Comparison of ENCODE assay signal across 11 mouse cellular contexts in the genomic region with DNA sequence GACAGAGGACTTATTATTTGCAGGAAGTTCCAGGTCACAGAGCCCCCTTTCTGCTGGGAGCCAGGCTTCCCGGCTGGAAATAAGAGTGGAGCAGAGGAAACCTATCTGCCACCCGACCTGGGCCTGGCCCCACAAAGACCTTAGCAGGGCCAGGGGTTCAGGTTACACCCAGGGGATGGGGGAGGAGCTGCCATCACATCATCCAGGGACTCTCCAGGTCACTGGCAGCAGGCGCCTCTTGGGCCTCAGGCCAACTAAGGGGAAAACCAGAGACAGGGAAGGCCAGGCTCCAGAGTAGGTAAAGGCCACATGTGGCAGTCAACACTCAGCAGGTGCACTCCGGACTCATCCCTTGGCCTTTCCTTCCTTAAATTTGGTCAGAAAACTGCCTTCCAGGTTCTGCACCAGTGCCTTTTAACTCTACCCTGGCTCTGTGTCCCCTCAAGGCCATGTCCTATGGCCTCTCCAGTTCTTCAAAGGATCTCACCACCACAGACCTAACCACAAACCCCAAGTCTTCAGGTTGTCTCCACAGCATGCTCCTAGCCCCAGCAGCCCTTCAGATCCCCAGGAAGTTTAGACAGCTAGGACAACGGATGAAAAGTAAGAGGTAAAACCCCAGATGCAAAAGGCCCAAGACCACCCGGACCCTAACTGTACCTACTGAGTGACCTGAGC. TPM values are rescaled to one million over a fixed set of nuclear protein-coding genes. Genes with fewer than 3 reads are reported as not detected.
DNase-seq lines count a peak whose midpoint lies in the region; ATAC-seq and TF ChIP-seq lines count a peak whose summit lies in the region.
"Had no signal": no experiment of that assay in that cellular context is flagged by ENCODE, and none has a peak within 500 bp of the region (broad histone marks: within the 10 kb centered on the region; RNA-seq: fewer than 3 reads in every experiment).

No protein-coding gene starts in this region.

- 33% methylated on average over 6 of the region's 6 CpGs for WGBS in liver, embryonic 11.5 days
- WGBS in liver, postnatal 0 days (ENCODE audit: insufficient replicate concordance): 33% methylated on average over 6 of the region's 6 CpGs

- TF ChIP-seq EP300 in liver, postnatal 0 days (IDR thresholded peaks at IDR 0.05; ENCODE audit: low read depth): no peak

- peak overlapping the region; percentile 35 for H3K4me2 ChIP-seq in liver, embryonic 11.5 days
- H3K4me2 ChIP-seq in liver, postnatal 0 days (ENCODE audit: low read depth, low read length): peak overlapping the region; percentile 47
- H3K4me2 ChIP-seq: lung, embryonic 15.5 days had no signal

- H3K4me1 ChIP-seq in liver, embryonic 11.5 days (replicated peaks; ENCODE audit: control insufficient read depth, insufficient read depth, low read length): peaks cover 70% of the 10 kb centered on the region
- peaks cover 63% of the 10 kb centered on the region for H3K4me1 ChIP-seq in liver, postnatal 0 days (ENCODE audit: insufficient read depth)

- H3K27me3 ChIP-seq in liver, embryonic 11.5 days (replicated peaks; ENCODE audit: control insufficient read depth, insufficient read depth, low read length): no peaks in the 10 kb centered on the region
- H3K27me3 ChIP-seq in liver, postnatal 0 days (ENCODE audit: insufficient read depth, low read length): no peaks in the 10 kb centered on the region
- H3K27me3 ChIP-seq: lung, embryonic 15.5 days had no signal

- H3K4me3 ChIP-seq in liver, embryonic 11.5 days (ENCODE audit: low read depth, low read length): no peak overlapping the region
- peak overlapping the region; percentile 24 for H3K4me3 ChIP-seq in liver, postnatal 0 days (ENCODE audit: low read depth, low read length)
- H3K4me3 ChIP-seq: lung, embryonic 15.5 days had no signal

- peak overlapping the region; percentile 36; the same call in 1 of the 2 replicates for H3K27ac ChIP-seq in liver, embryonic 11.5 days (ENCODE audit: low read depth, low read length)
- peak overlapping the region; percentile 96 for H3K27ac ChIP-seq in liver, postnatal 0 days (ENCODE audit: low read depth)
- H3K27ac ChIP-seq: lung, embryonic 15.5 days had no signal

- ATAC-seq in liver, embryonic 11.5 days (replicated peaks; ENCODE audit: low FRiP score): no peak
- no peak for ATAC-seq in liver, postnatal 0 days

- no peaks in the 10 kb centered on the region for H3K9me3 ChIP-seq in liver, embryonic 11.5 days (ENCODE audit: control insufficient read depth, low read length)
- H3K9me3 ChIP-seq in liver, postnatal 0 days (ENCODE audit: low read length): no peaks in the 10 kb centered on the region
- H3K9me3 ChIP-seq: lung, embryonic 15.5 days had no signal

- H3K9ac ChIP-seq in liver, embryonic 11.5 days (ENCODE audit: low read depth, low read length): peak overlapping the region; percentile 50
- peak overlapping the region; percentile 60; the same call in 1 of the 2 replicates for H3K9ac ChIP-seq in liver, postnatal 0 days (replicated peaks)
- H3K9ac ChIP-seq: lung, embryonic 15.5 days had no signal

- no peak for TF ChIP-seq CTCF in liver, postnatal 0 days (IDR thresholded peaks at IDR 0.05; ENCODE audit: low read depth)

- DNase-seq in gastrocnemius, adult 18-20 months (ENCODE audit: low spot score): peak; percentile 79
- no peak for DNase-seq in gastrocnemius, postnatal 4 days (ENCODE audit: low spot score in 2 of 2)
- no peak for DNase-seq in liver, embryonic 11.5 days (ENCODE audit: low spot score)
- no peak for DNase-seq in liver
- DNase-seq in gastrocnemius, adult 8-10 months (ENCODE audit: low spot score in 2 of 2): peak; percentile 59 to 73
- no peak for DNase-seq in liver, postnatal 0 days
- no peak for DNase-seq in retina, postnatal 1 day
- DNase-seq in kidney, adult 11 months: no peak
- DNase-seq: kidney, adult 2 months; layer of hippocampus, postnatal 36 days had no signal

- H3K36me3 ChIP-seq in liver, embryonic 11.5 days (ENCODE audit: control insufficient read depth, insufficient read depth, low read length): peaks cover 2% of the 10 kb centered on the region; the same call in 1 of the 2 replicates
- H3K36me3 ChIP-seq in liver, postnatal 0 days (replicated peaks; ENCODE audit: insufficient read depth, low read length): peaks cover 34% of the 10 kb centered on the region
- H3K36me3 ChIP-seq: lung, embryonic 15.5 days had no signal

RNA-seq across cellular contexts. Expression of a gene that starts 9.0 kb away (rescaled TPM):
- 10 to 100 TPM; 15.5 to 23.8 TPM for total RNA-seq in gastrocnemius, adult 18-20 months (2021)
- total RNA-seq in gastrocnemius, postnatal 4 days (2021): 10 to 100 TPM; 14.5 to 15.5 TPM
- 14.6 and 17.0 TPM in 2 replicates for polyA plus RNA-seq in liver, embryonic 11.5 days (2014; fragmentation: Nextera tagmentation; extraction: Ambion mirVana)
- total RNA-seq in gastrocnemius, adult 8-10 months (2022): 10 to 100 TPM; 10.5 to 22.2 (median 13.8) TPM
- 6.9 and 7.5 TPM in 2 replicates for polyA plus RNA-seq in liver, postnatal 0 days (2015; fragmentation: Nextera tagmentation; extraction: Ambion mirVana)

Comparison
In these comparisons a context has a peak if more than half of its experiments do, and no peak if none do; other contexts are left out.
1. DNase-seq: peak in gastrocnemius, adult 18-20 months (single experiment) and gastrocnemius, adult 8-10 months (2 of 2); none in gastrocnemius, postnatal 4 days (0 of 2), liver, embryonic 11.5 days (single experiment), liver (single experiment), liver, postnatal 0 days (single experiment), retina, postnatal 1 day (single experiment) and kidney, adult 11 months (single experiment).